Mouse (Mus musculus): ENCODE results near the gene Adipor2.

DNA sequence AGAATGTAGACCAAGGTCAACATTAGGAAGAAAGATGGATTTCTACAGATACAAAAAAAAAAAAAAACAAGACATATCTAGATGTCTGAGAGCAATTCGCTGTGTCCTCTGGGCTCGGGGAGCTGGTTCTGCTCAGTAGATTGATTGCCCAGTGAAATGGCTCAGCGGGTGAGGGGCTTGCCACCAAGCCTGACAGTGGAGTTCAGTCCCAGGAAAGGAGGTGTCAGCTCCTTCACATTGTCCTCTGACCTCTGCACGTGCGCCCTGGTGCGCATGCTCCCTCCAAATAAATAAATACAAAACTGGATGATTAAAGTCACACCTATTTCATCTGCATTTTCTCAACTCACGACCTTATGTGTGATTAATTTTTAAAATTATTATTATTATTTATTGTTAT, 1.9 kb upstream of the Adipor2 start:
- TF ChIP-seq POLR2A (IDR thresholded peaks at IDR 0.05; ENCODE audit: insufficient read depth, low read length) (no peak), CTCF (IDR thresholded peaks at IDR 0.05; ENCODE audit: low read depth, low read length) (no peak)
